8 mouse cellular contexts compared by ENCODE assay signal in genomic region chr19:46690387-46690786, GRCm38 (mm10). TPM values are rescaled to one million over a fixed set of nuclear protein-coding genes. Genes with fewer than 3 reads are reported as not detected.
DNase-seq lines count a peak whose midpoint lies in the region; ATAC-seq and TF ChIP-seq lines count a peak whose summit lies in the region.

No protein-coding gene starts in this region.

- no peak for TF ChIP-seq POLR2A in ES-Bruce4 (IDR thresholded peaks at IDR 0.05; ENCODE audit: insufficient read depth, low read length)

- H3K36me3 ChIP-seq in heart, embryonic 13.5 days = peaks cover 15% of the 10 kb centered on the region
- H3K36me3 ChIP-seq in ES-Bruce4 (ENCODE audit: control insufficient read depth, insufficient read depth, low read length, poor library complexity, severe bottlenecking) (no peaks in the 10 kb centered on the region), macrophage (ENCODE audit: inconsistent target) (no peaks in the 10 kb centered on the region)
- no peaks in the 10 kb centered on the region for H3K36me3 ChIP-seq in forebrain, embryonic 16.5 days (ENCODE audit: control insufficient read depth, insufficient read depth)

- peak overlapping the region; percentile 92 for H3K9ac ChIP-seq in heart, embryonic 13.5 days
- H3K9ac ChIP-seq in ES-Bruce4 (ENCODE audit: low read depth, poor library complexity, severe bottlenecking) = peak overlapping the region; percentile 75
- peak overlapping the region; percentile 96 for H3K9ac ChIP-seq in forebrain, embryonic 16.5 days (replicated peaks; ENCODE audit: low read depth, low read length)

- H3K79me2 ChIP-seq in macrophage (ENCODE audit: inconsistent target) = peaks cover 5% of the 10 kb centered on the region; the same call in 1 of the 2 replicates

- H3K4me2 ChIP-seq in heart, embryonic 13.5 days = peak overlapping the region; percentile 77
- peak overlapping the region; percentile 75 for H3K4me2 ChIP-seq in forebrain, embryonic 16.5 days (ENCODE audit: low read length)

- H3K4me1 ChIP-seq in heart, embryonic 13.5 days = peaks cover 13% of the 10 kb centered on the region
- H3K4me1 ChIP-seq in ES-Bruce4 (ENCODE audit: control insufficient read depth, insufficient read depth, low read length) = no peaks in the 10 kb centered on the region
- H3K4me1 ChIP-seq in forebrain, embryonic 16.5 days (replicated peaks; ENCODE audit: control insufficient read depth, insufficient read depth, low read length) = peaks cover 9% of the 10 kb centered on the region

- no peak for DNase-seq in heart, postnatal 4 days
- no peak for DNase-seq in gastrocnemius, postnatal 4 days (ENCODE audit: low spot score in 2 of 2)
- no peak for DNase-seq in B cell, adult 2 months

- TF ChIP-seq EP300 in ES-Bruce4 (IDR thresholded peaks at IDR 0.05; ENCODE audit: insufficient read depth, low read depth, low read length) = no peak

- TF ChIP-seq CTCF in ES-Bruce4 (IDR thresholded peaks at IDR 0.05; ENCODE audit: low read depth, low read length) = no peak

- no peaks in the 10 kb centered on the region for H3K27me3 ChIP-seq in heart, embryonic 13.5 days (replicated peaks)
- H3K27me3 ChIP-seq in ES-Bruce4 (ENCODE audit: control insufficient read depth, insufficient read depth, low read length, poor library complexity, severe bottlenecking) = no peaks in the 10 kb centered on the region
- no peaks in the 10 kb centered on the region for H3K27me3 ChIP-seq in forebrain, embryonic 16.5 days (replicated peaks; ENCODE audit: control insufficient read depth, insufficient read depth, low read length)

- peak overlapping the region; percentile 88 for H3K4me3 ChIP-seq in heart, embryonic 13.5 days
- H3K4me3 ChIP-seq in ES-Bruce4 (ENCODE audit: low read depth, low read length) = peak overlapping the region; percentile 89
- H3K4me3 ChIP-seq in forebrain, embryonic 16.5 days (replicated peaks; ENCODE audit: low read length) = peak overlapping the region; percentile 84
- peak overlapping the region; percentile 42 for H3K4me3 ChIP-seq in macrophage (ENCODE audit: inconsistent target)

- H3K27ac ChIP-seq in heart, embryonic 13.5 days (replicated peaks) = peak overlapping the region; percentile 79
- no peak overlapping the region for H3K27ac ChIP-seq in ES-Bruce4 (ENCODE audit: insufficient read depth, low read length)
- H3K27ac ChIP-seq in forebrain, embryonic 16.5 days (ENCODE audit: low read length) = peak overlapping the region; percentile 84
- 0 out of 2 replicates have a peak overlapping the region, but pooled peaks have one; percentile 64 for H3K27ac ChIP-seq in macrophage

- no peaks in the 10 kb centered on the region for H3K9me3 ChIP-seq in heart, embryonic 13.5 days
- no peaks in the 10 kb centered on the region for H3K9me3 ChIP-seq in ES-Bruce4 (replicated peaks; ENCODE audit: control insufficient read depth, insufficient read depth, low read length, poor library complexity, severe bottlenecking)
- H3K9me3 ChIP-seq in forebrain, embryonic 16.5 days (ENCODE audit: control insufficient read depth, low read length) = no peaks in the 10 kb centered on the region

- 66% methylated on average over 11 of the region's 11 CpGs for WGBS in heart, embryonic 13.5 days
- 69% methylated on average over 11 of the region's 11 CpGs for WGBS in forebrain, embryonic 16.5 days
- WGBS in macrophage (ENCODE audit: missing documents) = 83% methylated on average over 11 of the region's 11 CpGs

- no peak for ATAC-seq in heart, embryonic 13.5 days (ENCODE audit: extremely low read depth, insufficient number of reproducible peaks, low FRiP score, low TSS enrichment)
- peak; percentile 19 for ATAC-seq in forebrain, embryonic 16.5 days
- ATAC-seq in frontal cortex, adult (ENCODE audit: low TSS enrichment) = no peak

RNA-seq across cellular contexts. Expression of gene Borcs7, which starts 0.7 kb away (rescaled TPM):
- 17.4 and 17.6 TPM in 2 replicates for polyA plus RNA-seq in heart, embryonic 13.5 days (2015; fragmentation: Nextera tagmentation; extraction: Ambion mirVana)
- 10 to 100 TPM; 11.7 to 12.8 TPM for total RNA-seq in heart, postnatal 4 days (2021)
- 2.5 and 3.6 TPM in 2 replicates for polyA plus RNA-seq in ES-Bruce4 (2011; ENCODE audit: insufficient read depth, insufficient read length, low read depth, missing spikeins)
- 12.2 and 14.0 TPM in 2 replicates for polyA plus RNA-seq in forebrain, embryonic 16.5 days (2015; fragmentation: Nextera tagmentation; extraction: Ambion mirVana)
- total RNA-seq in macrophage (2018; cell fraction: chromatin; rRNA removed) = 1 to 10 TPM; 1.1 to 7.0 (median 3.6) TPM
- total RNA-seq in macrophage (2018; cell fraction: cytosol; rRNA removed) = 1 to 10 TPM; 5.3 to 8.8 (median 7.2) TPM
- 10 to 100 TPM in 1 of 26 experiments, 1 to 10 TPM in 25; 1.7 to 11.0 (median 4.5) TPM for total RNA-seq in macrophage (2018; cell fraction: nucleus; rRNA removed)
- polyA plus RNA-seq in macrophage (2018) = 7.6 to 10.9 TPM (median 7.8 TPM) in 3 replicates
- total RNA-seq in gastrocnemius, postnatal 4 days (2021) = 10 to 100 TPM; 12.5 to 12.6 TPM

RNA-seq across cellular contexts. Expression of gene As3mt, which starts 16.9 kb away (rescaled TPM):
- 49.1 and 52.8 TPM in 2 replicates for polyA plus RNA-seq in heart, embryonic 13.5 days (2015; fragmentation: Nextera tagmentation; extraction: Ambion mirVana)
- 10 to 100 TPM; 57.5 to 59.1 TPM for total RNA-seq in heart, postnatal 4 days (2021)
- 2.6 and 2.9 TPM in 2 replicates for polyA plus RNA-seq in ES-Bruce4 (2011; ENCODE audit: insufficient read depth, insufficient read length, low read depth, missing spikeins)
- 17.4 and 18.5 TPM in 2 replicates for polyA plus RNA-seq in forebrain, embryonic 16.5 days (2015; fragmentation: Nextera tagmentation; extraction: Ambion mirVana)
- total RNA-seq in macrophage (2018; cell fraction: chromatin; rRNA removed) = 10 to 100 TPM in 4 of 26 experiments, 1 to 10 TPM in 20, under 1 TPM in 1, not detected in 1; 0.99 to 12.0 (median 6.6) TPM
- 1 to 10 TPM; 4.6 to 7.4 (median 6.2) TPM for total RNA-seq in macrophage (2018; cell fraction: cytosol; rRNA removed)
- 1 to 10 TPM; 1.4 to 7.6 (median 4.2) TPM for total RNA-seq in macrophage (2018; cell fraction: nucleus; rRNA removed)
- polyA plus RNA-seq in macrophage (2018) = 7.0 to 9.7 TPM (median 8.0 TPM) in 3 replicates
- total RNA-seq in gastrocnemius, postnatal 4 days (2021) = 10 to 100 TPM; 51.0 to 56.2 TPM

RNA-seq across cellular contexts. Expression of gene Cyp17a1, which starts 17.4 kb away (rescaled TPM):
- 1.1 and 1.6 TPM in 2 replicates for polyA plus RNA-seq in heart, embryonic 13.5 days (2015; fragmentation: Nextera tagmentation; extraction: Ambion mirVana)
- under 1 TPM in 1 of 2 experiments, not detected in 1; 0.23 TPM for total RNA-seq in heart, postnatal 4 days (2021)
- polyA plus RNA-seq in ES-Bruce4 (2011; ENCODE audit: insufficient read depth, insufficient read length, low read depth, missing spikeins) (not detected in 2 replicates), macrophage (2018) (not detected in 3 replicates)
- polyA plus RNA-seq in forebrain, embryonic 16.5 days (2015; fragmentation: Nextera tagmentation; extraction: Ambion mirVana) = 0.33 TPM in 1 of 2 replicates, not detected in the other
- not detected for total RNA-seq in macrophage (2018; cell fraction: chromatin; rRNA removed)
- total RNA-seq in macrophage (2018; cell fraction: cytosol; rRNA removed) = not detected
- not detected for total RNA-seq in macrophage (2018; cell fraction: nucleus; rRNA removed)
- total RNA-seq in gastrocnemius, postnatal 4 days (2021) = not detected
